Mouse (Mus musculus) testis, adult 2 months (tissue): ENCODE measurements at regions not wholly inside any gene's neighbourhood (a gene's known extent, or its start where the extent isn't known, plus 50 kb on each side); places are given as distances from the start of the nearest gene placed in this dataset.
A peak's percentile ranks its signal among the peaks of the same experiment; 100 is the strongest.

ENCODE experiments used
- CTCF ChIP-seq: fragments of 200-500 bp; IDR thresholded peaks from 2 replicates; pipeline ENCODE4 v1.5.1; 2012; ENCODE audit warnings: low read depth, mild to moderate bottlenecking, inconsistent platforms, low read length, moderate library complexity; ENCODE audit not compliant: control insufficient read depth, insufficient read depth, insufficient replicate concordance
- POLR2A ChIP-seq: fragments of 200-500 bp; IDR thresholded peaks from 2 replicates; pipeline ENCODE4 v1.6.1; 2012; ENCODE audit warnings: low read depth, mild to moderate bottlenecking, inconsistent platforms, low read length, moderate library complexity; ENCODE audit not compliant: control insufficient read depth

- TF ChIP-seq POLR2A: no peak
- peak; percentile 44; the same call in 1 of the 2 replicates for TF ChIP-seq CTCF
These were observed 430.7 kb upstream of the Ccnh start for GRCm38 (mm10) chr13:84758568-84758900.
